In the genomic region with DNA sequence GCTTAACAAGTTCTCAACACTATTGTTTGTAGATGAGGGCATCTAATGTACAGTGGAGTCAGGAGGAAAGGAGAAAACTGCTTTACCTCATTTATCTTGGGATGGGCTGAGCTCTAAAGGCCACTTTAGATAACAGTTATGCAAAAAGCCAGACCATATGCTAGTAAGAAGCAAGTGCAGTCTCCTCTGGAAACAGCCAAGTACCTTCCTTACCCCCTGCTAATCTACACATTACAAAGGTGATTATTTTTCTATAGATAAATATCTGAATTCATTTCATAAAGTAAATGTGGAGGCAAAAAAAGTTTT, we compare ENCODE assay signal across 38 mouse cellular contexts. TPM values are rescaled to one million over a fixed set of nuclear protein-coding genes. Genes with fewer than 3 reads are reported as not detected.
A peak's percentile ranks its signal among the peaks of the same experiment; 100 is the strongest.
DNase-seq lines count a peak whose midpoint lies in the region; ATAC-seq and TF ChIP-seq lines count a peak whose summit lies in the region.
"Had no signal": no experiment of that assay in that cellular context is flagged by ENCODE, and none has a peak within 500 bp of the region (broad histone marks: within the 10 kb centered on the region; RNA-seq: fewer than 3 reads in every experiment).

No protein-coding gene starts in this region.

- H3K4me1 ChIP-seq in CH12.LX (ENCODE audit: control insufficient read depth in 1 of 2, insufficient read depth in 2 of 2), result peaks cover 6 to 44% of the 10 kb centered on the region in 2 experiments; a peak in 3 of 4 replicates
- H3K4me1 ChIP-seq in liver, embryonic 13.5 days (replicated peaks), result peaks cover 40% of the 10 kb centered on the region
- H3K4me1 ChIP-seq in lung, postnatal 0 days (ENCODE audit: insufficient read depth, low read depth, low read length), result no peaks in the 10 kb centered on the region
- H3K4me1 ChIP-seq: embryonic facial prominence, embryonic 13.5 days; forebrain, embryonic 10.5 days; heart, embryonic 13.5 days; midbrain, embryonic 10.5 days had no signal

- no peak for TF ChIP-seq RAD21 in CH12.LX (IDR thresholded peaks at IDR 0.05; ENCODE audit: low read depth, low read length)

- TF ChIP-seq POLR2A in CH12.LX (IDR thresholded peaks at IDR 0.05; ENCODE audit: low read depth, low read length), result no peak

- H3K9ac ChIP-seq in CH12.LX (ENCODE audit: insufficient read depth, low read depth), result no peak overlapping the region
- H3K9ac ChIP-seq in liver, embryonic 13.5 days, result no peak overlapping the region
- no peak overlapping the region for H3K9ac ChIP-seq in lung, postnatal 0 days (replicated peaks; ENCODE audit: low read depth)
- H3K9ac ChIP-seq: embryonic facial prominence, embryonic 13.5 days; forebrain, postnatal 0 days; heart, embryonic 13.5 days; hindbrain, embryonic 14.5 days had no signal

- DNase-seq in CH12.LX (ENCODE audit: extremely low read depth) (no peak), MEL-GATA-1-ER (ENCODE audit: extremely low read depth, low read depth) (peak; percentile 46)
- DNase-seq in liver, embryonic 13.5 days, result peak; percentile 10
- no peak for DNase-seq in right cerebral cortex, postnatal 25 days
- no peak for DNase-seq in lung, postnatal 0 days (ENCODE audit: low spot score)
- DNase-seq in yolk sac, embryonic 10.5 days (ENCODE audit: low spot score), result no peak
- DNase-seq: adrenal gland, adult 8-10 months; cerebellum, adult 11-12 months; cerebellum, adult 9-11 months; forebrain, postnatal 0 days; heart, postnatal 10 days; kidney, postnatal 14 days; layer of hippocampus, adult 9-11 months; lung, postnatal 4 days; right cerebral cortex, adult 18-20 months; right cerebral cortex, postnatal 4 days; thymus, postnatal 4 days had no signal

- no peak overlapping the region for H3K4me3 ChIP-seq in CH12.LX (replicated peaks in 1 of 3; ENCODE audit: low read depth in 2 of 3, low read length in 2 of 3, poor library complexity in 1 of 3)
- H3K4me3 ChIP-seq in liver, embryonic 13.5 days (replicated peaks), result no peak overlapping the region
- H3K4me3 ChIP-seq in macrophage (ENCODE audit: inconsistent target), result no peak overlapping the region
- no peak overlapping the region for H3K4me3 ChIP-seq in lung, postnatal 0 days (ENCODE audit: low read depth, low read length)
- H3K4me3 ChIP-seq: embryonic facial prominence, embryonic 13.5 days; forebrain, embryonic 10.5 days; heart, embryonic 13.5 days; midbrain, embryonic 10.5 days had no signal

- peak overlapping the region; percentile 60; the same call in 1 of the 2 replicates for H3K27ac ChIP-seq in CH12.LX (ENCODE audit: insufficient read depth, low read depth)
- H3K27ac ChIP-seq in liver, embryonic 13.5 days, result peak overlapping the region; percentile 86
- peak overlapping the region; percentile 94 for H3K27ac ChIP-seq in macrophage
- H3K27ac ChIP-seq in lung, postnatal 0 days (ENCODE audit: low read length), result no peak overlapping the region
- H3K27ac ChIP-seq: embryonic facial prominence, embryonic 13.5 days; forebrain, embryonic 10.5 days; heart, embryonic 13.5 days; hindbrain, embryonic 14.5 days; midbrain, embryonic 10.5 days had no signal

- no peak for TF ChIP-seq CTCF in CH12.LX (conservative IDR thresholded peaks at IDR 0.05 in 1 of 2, IDR thresholded peaks at IDR 0.05 in 1 of 2; ENCODE audit: low read depth in 2 of 2, low read length in 2 of 2)
- no peak for TF ChIP-seq CTCF in lung, postnatal 0 days (IDR thresholded peaks at IDR 0.05)

- H3K27me3 ChIP-seq in CH12.LX (replicated peaks), result no peaks in the 10 kb centered on the region
- no peaks in the 10 kb centered on the region for H3K27me3 ChIP-seq in liver, embryonic 13.5 days
- H3K27me3 ChIP-seq in lung, postnatal 0 days (replicated peaks; ENCODE audit: insufficient read depth, low read length), result no peaks in the 10 kb centered on the region
- H3K27me3 ChIP-seq: embryonic facial prominence, embryonic 13.5 days; heart, embryonic 13.5 days had no signal

- H3K4me2 ChIP-seq in CH12.LX (ENCODE audit: insufficient read depth, low read depth, poor library complexity, severe bottlenecking), result peak overlapping the region; percentile 44; the same call in 1 of the 2 replicates
- peak overlapping the region; percentile 38 for H3K4me2 ChIP-seq in liver, embryonic 13.5 days
- no peak overlapping the region for H3K4me2 ChIP-seq in lung, postnatal 0 days (replicated peaks; ENCODE audit: low read depth, low read length)
- H3K4me2 ChIP-seq: embryonic facial prominence, embryonic 13.5 days; heart, embryonic 13.5 days; hindbrain, embryonic 14.5 days had no signal

- H3K9me3 ChIP-seq in CH12.LX (replicated peaks; ENCODE audit: low read length), result no peaks in the 10 kb centered on the region
- H3K9me3 ChIP-seq in liver, embryonic 13.5 days (replicated peaks), result no peaks in the 10 kb centered on the region
- H3K9me3 ChIP-seq in lung, postnatal 0 days (ENCODE audit: low read length), result no peaks in the 10 kb centered on the region; the same call in 1 of the 2 replicates
- H3K9me3 ChIP-seq: forebrain, embryonic 10.5 days; heart, embryonic 13.5 days had no signal

- H3K79me2 ChIP-seq in CH12.LX (replicated peaks; ENCODE audit: control insufficient read depth, extremely low read depth, insufficient read depth, poor library complexity, severe bottlenecking), result no peaks in the 10 kb centered on the region
- H3K79me2 ChIP-seq in macrophage (ENCODE audit: inconsistent target), result no peaks in the 10 kb centered on the region

- peak; percentile 87 for ATAC-seq in liver, embryonic 13.5 days (ENCODE audit: low read depth)
- no peak for ATAC-seq in lung, postnatal 0 days
- ATAC-seq: forebrain, postnatal 0 days; intestine, postnatal 0 days; midbrain, embryonic 16.5 days had no signal

- no peak for TF ChIP-seq EP300 in CH12.LX (IDR thresholded peaks at IDR 0.05; ENCODE audit: low read length)
- no peak for TF ChIP-seq EP300 in lung, postnatal 0 days (IDR thresholded peaks at IDR 0.05)

- in situ Hi-C loops in CH12.LX (cut with MboI; ENCODE audit: low pct_ligation_motif_present, low pct_unique_long_range_greater_than_20kb, low sequenced_read_pairs), result no loop called here

- dilution Hi-C loops in CH12.LX (cut with MboI; ENCODE audit: extremely low pct_ligation_motif_present, extremely low pct_unique_long_range_greater_than_20kb, low sequenced_read_pairs), result no loop called here

- H3K36me3 ChIP-seq in CH12.LX (replicated peaks in 1 of 2; ENCODE audit: control insufficient read depth in 1 of 2, insufficient read depth in 1 of 2, low read length in 1 of 2), result no peaks in the 10 kb centered on the region
- no peaks in the 10 kb centered on the region for H3K36me3 ChIP-seq in liver, embryonic 13.5 days
- H3K36me3 ChIP-seq in macrophage (ENCODE audit: inconsistent target), result no peaks in the 10 kb centered on the region
- no peaks in the 10 kb centered on the region for H3K36me3 ChIP-seq in lung, postnatal 0 days (ENCODE audit: insufficient read depth, low read length)
- H3K36me3 ChIP-seq: embryonic facial prominence, embryonic 13.5 days; forebrain, embryonic 10.5 days; heart, embryonic 13.5 days; midbrain, embryonic 10.5 days had no signal

TF ChIP-seq in CH12.LX, 34 proteins besides CTCF, POLR2A, EP300 and RAD21:
- no peak for TF ChIP-seq MYC (IDR thresholded peaks at IDR 0.05; ENCODE audit: low read depth, low read length)
- no peak for TF ChIP-seq IRF4 (IDR thresholded peaks at IDR 0.05; ENCODE audit: low read depth, low read length)
- TF ChIP-seq CHD1 (IDR thresholded peaks at IDR 0.05; ENCODE audit: low read depth, low read length), result no peak
- no peak for TF ChIP-seq MAZ (IDR thresholded peaks at IDR 0.05; ENCODE audit: low read depth, low read length)
- no peak for TF ChIP-seq USF1 (IDR thresholded peaks at IDR 0.05; ENCODE audit: low read depth, low read length)
- no peak for TF ChIP-seq KAT2A (IDR thresholded peaks at IDR 0.05; ENCODE audit: insufficient replicate concordance, low read length)
- no peak for TF ChIP-seq POLR2AphosphoS2 (IDR thresholded peaks at IDR 0.05; ENCODE audit: low read depth, low read length)
- no peak for TF ChIP-seq MAX (IDR thresholded peaks at IDR 0.05; ENCODE audit: low read length)
- TF ChIP-seq UBTF (IDR thresholded peaks at IDR 0.05; ENCODE audit: low read depth, low read length), result no peak
- TF ChIP-seq JUND (conservative IDR thresholded peaks at IDR 0.05; ENCODE audit: low read depth, low read length), result no peak
- TF ChIP-seq TCF12 (IDR thresholded peaks at IDR 0.05; ENCODE audit: low read depth, low read length), result no peak
- TF ChIP-seq GABPA (IDR thresholded peaks at IDR 0.05; ENCODE audit: insufficient replicate concordance, low read depth, low read length), result no peak
- TF ChIP-seq HCFC1 (IDR thresholded peaks at IDR 0.05; ENCODE audit: low read depth, low read length), result no peak
- TF ChIP-seq NRF1 (IDR thresholded peaks at IDR 0.05; ENCODE audit: low read depth, low read length), result no peak
- no peak for TF ChIP-seq NELFE (IDR thresholded peaks at IDR 0.05; ENCODE audit: low read depth, low read length)
- no peak for TF ChIP-seq MAFK (IDR thresholded peaks at IDR 0.05; ENCODE audit: insufficient replicate concordance, low read length)
- no peak for TF ChIP-seq ZNF384 (IDR thresholded peaks at IDR 0.05; ENCODE audit: low read depth, low read length)

RNA-seq across cellular contexts. Expression of gene Olfr693, which starts 28.1 kb away (rescaled TPM):
- not detected in 2 replicates for total RNA-seq in CH12.LX (2012; rRNA removed)
- not detected in 2 replicates for total RNA-seq in CH12.LX (2014; rRNA removed)
- not detected in 2 replicates for polyA plus RNA-seq in CH12.LX (2012; ENCODE audit: insufficient read length, low read depth)
- not detected in 2 replicates for polyA plus RNA-seq in liver, embryonic 13.5 days (2015; fragmentation: Nextera tagmentation; extraction: Ambion mirVana)
- total RNA-seq in macrophage (2018; cell fraction: chromatin; rRNA removed), result not detected
- not detected for total RNA-seq in macrophage (2018; cell fraction: cytosol; rRNA removed)
- not detected for total RNA-seq in macrophage (2018; cell fraction: nucleus; rRNA removed)
- polyA plus RNA-seq in macrophage (2018), result not detected in 3 replicates
- polyA plus RNA-seq in lung, postnatal 0 days (2015; fragmentation: Nextera tagmentation; extraction: Ambion mirVana), result not detected in 2 replicates
- total RNA-seq: adrenal gland, adult 8-10 months; forebrain, postnatal 0 days; gastrocnemius, adult 8-10 months; heart, adult 18-20 months; heart, postnatal 10 days; hematopoietic stem cell, adult 5-6 weeks; left cerebral cortex, postnatal 14 days; liver, adult 2 months; neutrophil, adult 5-6 weeks had no signal
- polyA plus RNA-seq: embryonic facial prominence, embryonic 13.5 days; forebrain, embryonic 10.5 days; forebrain, postnatal 0 days; heart, embryonic 13.5 days; hindbrain, embryonic 14.5 days; intestine, postnatal 0 days; kidney, embryonic 14.5 days; limb, embryonic 11.5 days; liver, adult 2 months; lung, embryonic 16.5 days; midbrain, embryonic 10.5 days; midbrain, embryonic 16.5 days; neural tube, embryonic 11.5 days; stomach, embryonic 14.5 days; thymus, postnatal 0 days had no signal

RNA-seq across cellular contexts. Expression of gene Olfr694, which starts 39.3 kb away (rescaled TPM):
- total RNA-seq in CH12.LX (2012; rRNA removed) (not detected in 2 replicates), CH12.LX (2014; rRNA removed) (not detected in 2 replicates)
- polyA plus RNA-seq in CH12.LX (2012; ENCODE audit: insufficient read length, low read depth) (not detected in 2 replicates), macrophage (2018) (not detected in 3 replicates)
- polyA plus RNA-seq in liver, embryonic 13.5 days (2015; fragmentation: Nextera tagmentation; extraction: Ambion mirVana), result not detected in 2 replicates
- not detected for total RNA-seq in macrophage (2018; cell fraction: chromatin; rRNA removed)
- not detected for total RNA-seq in macrophage (2018; cell fraction: cytosol; rRNA removed)
- total RNA-seq in macrophage (2018; cell fraction: nucleus; rRNA removed), result not detected
- polyA plus RNA-seq in lung, postnatal 0 days (2015; fragmentation: Nextera tagmentation; extraction: Ambion mirVana), result not detected in 2 replicates
- total RNA-seq: adrenal gland, adult 8-10 months; forebrain, postnatal 0 days; gastrocnemius, adult 8-10 months; heart, adult 18-20 months; heart, postnatal 10 days; hematopoietic stem cell, adult 5-6 weeks; left cerebral cortex, postnatal 14 days; liver, adult 2 months; neutrophil, adult 5-6 weeks had no signal
- polyA plus RNA-seq: embryonic facial prominence, embryonic 13.5 days; forebrain, embryonic 10.5 days; forebrain, postnatal 0 days; heart, embryonic 13.5 days; hindbrain, embryonic 14.5 days; intestine, postnatal 0 days; kidney, embryonic 14.5 days; limb, embryonic 11.5 days; liver, adult 2 months; lung, embryonic 16.5 days; midbrain, embryonic 10.5 days; midbrain, embryonic 16.5 days; neural tube, embryonic 11.5 days; stomach, embryonic 14.5 days; testis, adult 2 months; thymus, postnatal 0 days had no signal

Comparison
In these comparisons a context has a peak if more than half of its experiments do, and no peak if none do; other contexts are left out.
1. DNase-seq: peak in MEL-GATA-1-ER (single experiment) and liver, embryonic 13.5 days (single experiment); none in CH12.LX (single experiment), right cerebral cortex, postnatal 25 days (single experiment), lung, postnatal 0 days (single experiment) and yolk sac, embryonic 10.5 days (single experiment).